Mouse (Mus musculus) stomach, postnatal 0 days (tissue): ENCODE measurements at regions not wholly inside any gene's neighbourhood (a gene's known extent, or its start where the extent isn't known, plus 50 kb on each side); places are given as distances from the start of the nearest gene placed in this dataset.

Experiments
- CTCF ChIP-seq: IDR thresholded peaks from 2 replicates; pipeline ENCODE4 v1.5.1; 2016; ENCODE audit warnings: antibody characterized with exemption, low read depth, mild to moderate bottlenecking, moderate library complexity
- EP300 ChIP-seq: optimal IDR thresholded peaks from 2 replicates; pipeline ENCODE3; 2016; ENCODE audit warnings: antibody characterized with exemption

- TF ChIP-seq EP300 = no peak
- no peak for TF ChIP-seq CTCF
Observed at GRCm38 (mm10) chr12:70532843-70533242, 79.9 kb downstream of the Tmx1 start.
